Mouse (Mus musculus): ENCODE measurements around the gene Akap5. TPM values are rescaled to one million over a fixed set of nuclear protein-coding genes. Genes with fewer than 3 reads are reported as not detected.

Akap5 gene
- polyA plus RNA-seq, 1 experiment from 2014 or later: 0.25 TPM

DNA sequence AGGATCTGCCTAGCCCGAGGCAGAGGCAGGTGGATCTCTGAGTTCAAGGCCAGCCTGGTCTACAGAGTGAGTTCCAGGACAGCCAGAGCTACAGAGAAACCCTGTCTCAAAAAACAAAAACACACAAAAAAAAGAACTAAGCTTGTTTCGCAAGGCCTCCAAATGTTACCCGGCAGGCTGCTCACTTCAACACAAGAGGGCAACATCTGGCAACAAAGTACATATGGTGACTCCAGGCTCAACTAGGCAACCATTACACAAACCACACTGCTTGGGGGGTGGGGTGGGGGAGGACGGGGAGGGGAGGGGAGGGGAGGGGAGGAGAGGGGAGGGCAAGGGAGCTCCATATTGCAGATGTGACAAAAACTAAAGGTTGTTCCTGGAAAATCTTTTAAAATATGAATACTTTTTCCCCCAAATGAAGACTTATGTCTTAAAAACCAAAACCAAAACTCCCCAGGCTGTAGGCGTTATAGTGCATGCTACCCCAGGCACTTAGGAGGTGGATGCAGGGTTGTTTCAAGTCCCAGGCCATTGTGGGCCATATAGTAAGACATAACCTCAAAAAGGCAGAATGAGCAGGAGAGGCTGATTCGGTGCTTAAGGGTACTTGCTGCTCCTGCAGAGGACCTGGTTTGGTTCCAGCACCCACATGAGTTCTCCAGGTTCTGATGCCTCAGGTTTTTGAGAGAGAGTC lies 21.2 kb downstream of the Akap5 start:
- 48% methylated on average over 6 of the region's 6 CpGs for WGBS (ENCODE audit: insufficient replicate concordance)
- no peaks in the 10 kb centered on the region for H3K27me3 ChIP-seq
- peaks cover 21% of the 10 kb centered on the region for H3K36me3 ChIP-seq (replicated peaks)
- H3K4me3 ChIP-seq (replicated peaks): no peak overlapping the region
- H3K4me1 ChIP-seq (replicated peaks): peaks cover 8% of the 10 kb centered on the region
- H3K27ac ChIP-seq (replicated peaks): no peak overlapping the region
- no peak overlapping the region for H3K9ac ChIP-seq
- no peaks in the 10 kb centered on the region for H3K9me3 ChIP-seq (replicated peaks)
- ATAC-seq (ENCODE audit: insufficient read depth): no peak
- no peak overlapping the region for H3K4me2 ChIP-seq

DNA sequence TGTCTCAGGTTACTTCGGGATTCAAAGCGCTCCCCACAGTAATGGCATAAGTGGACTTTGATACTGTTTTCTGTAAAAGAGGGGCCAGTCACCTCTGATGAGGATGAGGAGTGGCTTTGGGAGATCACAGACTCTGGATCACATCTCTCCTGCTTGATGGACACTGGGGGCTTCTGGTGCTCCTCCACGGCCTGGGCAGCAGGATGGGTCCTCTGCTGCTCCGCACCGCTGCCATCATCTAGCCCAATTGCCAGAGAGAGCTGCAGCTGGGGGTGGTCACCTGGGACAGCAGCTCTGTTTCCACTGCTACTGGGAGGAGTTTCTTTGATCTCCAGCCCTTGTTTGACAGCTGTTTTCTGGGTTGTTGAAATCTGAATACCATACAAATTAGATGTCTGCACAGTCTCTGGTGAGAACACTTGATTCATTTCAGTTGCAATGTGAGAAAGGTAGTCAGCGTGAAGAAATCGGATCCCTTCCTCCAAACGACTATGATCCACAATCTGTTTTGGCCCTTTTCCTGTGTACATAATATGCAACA lies 25.1 kb downstream of the Akap5 start:
- H3K36me3 ChIP-seq (replicated peaks): peaks cover 23% of the 10 kb centered on the region
- H3K27ac ChIP-seq (replicated peaks): no peak overlapping the region
- ATAC-seq (ENCODE audit: insufficient read depth): no peak
- H3K9me3 ChIP-seq (replicated peaks): no peaks in the 10 kb centered on the region
- no peak overlapping the region for H3K4me3 ChIP-seq (replicated peaks)
- no peak overlapping the region for H3K4me2 ChIP-seq
- peaks cover 8% of the 10 kb centered on the region for H3K4me1 ChIP-seq (replicated peaks)
- WGBS (ENCODE audit: insufficient replicate concordance): 83% methylated on average over 8 of the region's 8 CpGs
- no peak overlapping the region for H3K9ac ChIP-seq
- no peaks in the 10 kb centered on the region for H3K27me3 ChIP-seq

- Histone ChIP-seq H3K27me3 (no peaks in the 10 kb centered on the region), H3K36me3 (replicated peaks) (peaks cover 4% of the 10 kb centered on the region; the same call in 1 of the 2 replicates), H3K9ac (no peak overlapping the region), H3K4me3 (replicated peaks) (no peak overlapping the region), H3K4me2 (no peak overlapping the region), H3K4me1 (replicated peaks) (peaks cover 49% of the 10 kb centered on the region), H3K9me3 (replicated peaks) (no peaks in the 10 kb centered on the region), H3K27ac (replicated peaks) (peak overlapping the region; percentile 24; the same call in 1 of the 2 replicates)
- no peak for ATAC-seq (ENCODE audit: insufficient read depth)
- WGBS (ENCODE audit: insufficient replicate concordance): 61% methylated on average over 1 of the region's 1 CpGs
These were observed 36.2 kb downstream of the Akap5 start for GRCm38 (mm10) chr12:76360868-76361267.

DNA sequence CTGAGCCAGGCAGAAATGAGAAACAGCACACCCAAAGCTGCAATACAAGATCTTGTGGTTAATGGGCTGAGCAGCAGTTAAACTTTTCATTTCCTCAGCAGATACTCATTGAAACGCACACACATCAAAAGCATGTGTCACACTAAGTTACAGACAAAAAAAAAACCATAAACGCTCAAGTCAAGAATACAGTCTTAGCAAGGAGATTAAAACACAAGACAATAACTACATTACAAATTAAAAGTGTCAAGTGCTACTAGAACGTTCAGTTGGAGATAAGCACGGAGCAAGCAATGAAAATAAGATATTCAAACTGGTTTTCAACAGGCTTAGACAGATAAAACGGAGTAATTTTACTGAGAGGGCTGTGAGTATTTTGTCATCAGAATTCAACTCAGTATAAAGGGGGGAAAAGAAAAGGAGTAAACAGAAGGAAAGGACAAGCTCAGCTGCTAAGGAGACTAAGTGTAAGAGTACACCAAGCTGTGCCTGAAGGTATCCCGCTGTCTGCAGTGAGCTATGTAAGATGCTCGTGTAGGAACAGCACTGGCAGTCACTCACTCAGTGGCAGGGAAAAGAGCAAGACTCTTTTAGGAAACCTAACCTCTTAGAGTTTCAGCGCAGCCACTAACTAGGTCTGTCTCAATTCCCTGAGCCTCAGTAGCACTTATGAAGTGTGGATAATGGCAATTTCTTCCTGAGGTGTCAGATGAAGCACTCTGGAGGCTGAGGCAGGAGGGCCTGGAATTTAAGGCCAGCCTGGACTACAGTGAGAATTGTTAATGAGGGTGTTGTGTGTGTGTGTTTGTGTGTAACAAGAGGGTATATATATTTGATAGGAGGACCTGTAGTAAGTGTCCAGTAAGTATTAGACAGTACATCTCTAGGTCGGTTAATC lies 37.0 kb downstream of the Akap5 start:
- ATAC-seq (ENCODE audit: insufficient read depth): peak; percentile 69
- Histone ChIP-seq H3K27me3 (no peaks in the 10 kb centered on the region), H3K9ac (peak overlapping the region; percentile 28; the same call in 1 of the 2 replicates), H3K9me3 (replicated peaks) (no peaks in the 10 kb centered on the region), H3K4me1 (replicated peaks) (peaks cover 56% of the 10 kb centered on the region), H3K4me3 (replicated peaks) (peak overlapping the region; percentile 15), H3K27ac (replicated peaks) (peak overlapping the region; percentile 88), H3K4me2 (peak overlapping the region; percentile 59), H3K36me3 (replicated peaks) (peaks cover 4% of the 10 kb centered on the region; the same call in 1 of the 2 replicates)
- 19% methylated on average over 9 of the region's 9 CpGs for WGBS (ENCODE audit: insufficient replicate concordance)

GRCm38 (mm10) chr12:76362303-76362676 lies 37.6 kb downstream of the Akap5 start:
- Histone ChIP-seq H3K9me3 (replicated peaks) (no peaks in the 10 kb centered on the region), H3K4me1 (replicated peaks) (peaks cover 63% of the 10 kb centered on the region), H3K36me3 (replicated peaks) (peaks cover 4% of the 10 kb centered on the region; the same call in 1 of the 2 replicates), H3K9ac (peak overlapping the region; percentile 28; the same call in 1 of the 2 replicates), H3K27me3 (no peaks in the 10 kb centered on the region), H3K4me2 (peak overlapping the region; percentile 59), H3K27ac (replicated peaks) (peak overlapping the region; percentile 88), H3K4me3 (replicated peaks) (0 out of 2 replicates have a peak overlapping the region, but pooled peaks have one; percentile 15)
- WGBS (ENCODE audit: insufficient replicate concordance): 18% methylated on average over 9 of the region's 9 CpGs
- peak; percentile 25; the same call in 1 of the 2 replicates for ATAC-seq (ENCODE audit: insufficient read depth)

GRCm38 (mm10) chr12:76366276-76366675 lies 41.6 kb downstream of the Akap5 start:
- Histone ChIP-seq H3K4me2 (no peak overlapping the region), H3K9ac (no peak overlapping the region), H3K9me3 (replicated peaks) (no peaks in the 10 kb centered on the region), H3K27me3 (no peaks in the 10 kb centered on the region), H3K4me1 (replicated peaks) (peaks cover 73% of the 10 kb centered on the region), H3K4me3 (replicated peaks) (no peak overlapping the region), H3K27ac (replicated peaks) (peak overlapping the region; percentile 45; the same call in 1 of the 2 replicates), H3K36me3 (replicated peaks) (no peaks in the 10 kb centered on the region)
- no peak for ATAC-seq (ENCODE audit: insufficient read depth)
- WGBS (ENCODE audit: insufficient replicate concordance): 59% methylated on average over 3 of the region's 3 CpGs

DNA sequence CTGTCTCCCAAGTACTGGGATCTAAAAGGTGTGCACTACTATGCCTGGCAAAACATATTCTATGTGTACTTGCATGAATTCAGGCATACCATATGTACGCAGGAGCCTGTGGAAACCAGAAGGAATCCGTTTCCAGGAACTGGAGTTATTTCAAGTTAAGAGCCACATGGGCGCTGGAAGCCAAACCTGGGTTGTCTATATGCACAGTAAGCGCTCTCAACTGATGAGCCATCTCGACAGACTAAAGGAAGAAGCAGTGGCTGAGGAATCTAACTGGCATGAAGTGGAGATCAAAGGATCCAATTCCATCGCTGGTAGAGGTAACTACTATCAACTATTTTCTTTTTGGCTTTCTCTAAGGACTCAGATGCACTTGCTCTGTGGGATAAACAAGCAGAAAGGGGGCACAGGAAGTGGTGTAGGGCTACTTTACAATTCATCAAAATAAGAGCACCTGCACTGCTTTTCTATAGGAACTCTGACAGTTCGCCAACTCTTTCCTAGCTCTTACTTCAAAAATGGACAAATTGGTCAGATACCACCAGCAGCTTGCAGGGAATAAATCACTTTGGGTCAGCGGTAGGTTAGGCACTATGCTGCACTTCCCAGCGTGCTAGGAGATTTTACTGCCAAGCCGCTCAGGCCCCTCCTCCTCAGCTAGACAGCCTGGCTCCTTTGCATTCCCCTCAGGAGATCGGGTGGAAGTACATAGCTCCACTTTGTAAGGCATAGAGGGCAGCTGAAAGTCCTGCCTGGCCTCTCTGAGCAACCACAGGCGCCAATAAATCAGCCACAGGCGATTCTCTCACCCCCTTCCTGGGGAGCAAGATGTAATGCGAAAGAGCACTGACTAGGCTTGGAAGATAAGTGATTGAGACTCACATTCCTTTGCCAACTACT lies 42.7 kb downstream of the Akap5 start:
- Histone ChIP-seq H3K36me3 (replicated peaks) (no peaks in the 10 kb centered on the region), H3K4me2 (peak overlapping the region; percentile 96), H3K9ac (peak overlapping the region; percentile 98), H3K4me3 (replicated peaks) (peak overlapping the region; percentile 97), H3K4me1 (replicated peaks) (peaks cover 73% of the 10 kb centered on the region), H3K27me3 (no peaks in the 10 kb centered on the region), H3K27ac (replicated peaks) (peak overlapping the region; percentile 95), H3K9me3 (replicated peaks) (no peaks in the 10 kb centered on the region)
- WGBS (ENCODE audit: insufficient replicate concordance): 17% methylated on average over 14 of the region's 14 CpGs
- no peak for ATAC-seq (ENCODE audit: insufficient read depth)

GRCm38 (mm10) chr12:76368201-76368789 lies 43.6 kb downstream of the Akap5 start:
- Histone ChIP-seq H3K36me3 (replicated peaks) (no peaks in the 10 kb centered on the region), H3K9ac (peak overlapping the region; percentile 98), H3K27ac (replicated peaks) (peak overlapping the region; percentile 95), H3K4me3 (replicated peaks) (peak overlapping the region; percentile 97), H3K4me2 (peak overlapping the region; percentile 96), H3K27me3 (no peaks in the 10 kb centered on the region), H3K4me1 (replicated peaks) (peaks cover 72% of the 10 kb centered on the region), H3K9me3 (replicated peaks) (no peaks in the 10 kb centered on the region)
- 4% methylated on average over 9 of the region's 9 CpGs for WGBS (ENCODE audit: insufficient replicate concordance)
- ATAC-seq (ENCODE audit: insufficient read depth): no peak

DNA sequence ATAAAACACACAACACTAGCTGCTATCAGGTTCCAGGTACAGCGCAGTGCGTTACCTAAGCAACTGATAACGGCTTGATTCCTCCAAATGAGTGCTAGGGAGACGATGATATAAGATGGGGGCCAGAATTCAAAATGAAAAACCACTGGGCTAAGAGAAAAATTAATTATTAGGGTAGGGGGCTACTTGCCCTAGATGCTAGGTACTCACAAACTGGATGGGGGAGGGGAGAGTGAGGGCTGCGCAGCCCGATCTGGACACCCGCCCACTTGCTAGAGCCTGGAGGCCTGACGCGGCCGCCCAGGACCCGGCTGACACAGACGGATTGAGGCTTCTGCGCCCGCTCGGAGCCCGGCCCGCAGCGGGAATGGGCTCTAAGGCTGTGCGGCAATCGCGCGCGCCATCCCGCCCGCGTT lies 44.1 kb downstream of the Akap5 start:
- peaks cover 70% of the 10 kb centered on the region for H3K4me1 ChIP-seq (replicated peaks)
- peak; percentile 35 for ATAC-seq (ENCODE audit: insufficient read depth)

More for the DNA sequence above, 44.1 kb downstream of the Akap5 start:
- no peaks in the 10 kb centered on the region for H3K36me3 ChIP-seq (replicated peaks)
- H3K27ac ChIP-seq (replicated peaks): peak overlapping the region; percentile 95
- no peaks in the 10 kb centered on the region for H3K9me3 ChIP-seq (replicated peaks)
- H3K4me2 ChIP-seq: peak overlapping the region; percentile 96
- under 1% methylated on average over 26 of the region's 26 CpGs for WGBS (ENCODE audit: insufficient replicate concordance)
- H3K27me3 ChIP-seq: no peaks in the 10 kb centered on the region
- peak overlapping the region; percentile 98 for H3K9ac ChIP-seq
- peak overlapping the region; percentile 97 for H3K4me3 ChIP-seq (replicated peaks)
